Mouse (Mus musculus) spleen, embryonic (tissue): ENCODE data around the gene Asf1a.
"Not testable (repeated sequence)": the region's sequence is repeated elsewhere in the genome, so short reads cannot be mapped to it uniquely, and the experiment has no call there.

Source experiments
- CTCF ChIA-PET: fragments of 350-600 bp; sonication (Branson Sonifier 250); formaldehyde crosslinking; loops from one replicate; lab custom pipeline; 2022; lab: Charles Lee

The Asf1a gene

DNA sequence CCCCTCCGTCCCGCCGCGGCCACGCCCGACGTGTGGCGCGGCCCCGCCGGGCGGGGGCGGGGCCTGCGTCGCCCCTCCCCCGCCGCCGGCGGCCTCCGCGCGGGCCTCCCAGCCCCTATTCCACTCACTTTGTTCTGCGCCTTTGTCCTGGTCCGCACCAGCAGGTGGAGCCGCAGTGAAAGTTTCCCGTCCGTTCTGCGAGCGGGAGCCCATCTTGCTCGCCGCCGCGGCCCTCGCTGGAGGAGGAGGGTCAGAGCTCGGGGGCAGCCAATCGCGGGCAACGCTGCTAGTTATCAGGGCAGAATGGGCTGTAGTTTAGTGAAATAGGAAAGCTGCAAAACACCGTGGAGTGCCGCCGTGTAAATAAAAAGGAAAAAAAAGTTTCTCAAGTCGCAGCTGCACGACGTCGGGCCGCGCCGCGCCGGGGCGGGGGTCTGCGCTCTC is at the start of gene Asf1a:
Gene Asf1a (plus strand): TSS at position 81 of the 444 bp plus-strand sequence.
- CTCF ChIA-PET: interaction anchor here (1.5 kb wide), 1 partner anchor 50 kb away, joined by 3 read pairs; no protein-coding TSS in a partner anchor

DNA sequence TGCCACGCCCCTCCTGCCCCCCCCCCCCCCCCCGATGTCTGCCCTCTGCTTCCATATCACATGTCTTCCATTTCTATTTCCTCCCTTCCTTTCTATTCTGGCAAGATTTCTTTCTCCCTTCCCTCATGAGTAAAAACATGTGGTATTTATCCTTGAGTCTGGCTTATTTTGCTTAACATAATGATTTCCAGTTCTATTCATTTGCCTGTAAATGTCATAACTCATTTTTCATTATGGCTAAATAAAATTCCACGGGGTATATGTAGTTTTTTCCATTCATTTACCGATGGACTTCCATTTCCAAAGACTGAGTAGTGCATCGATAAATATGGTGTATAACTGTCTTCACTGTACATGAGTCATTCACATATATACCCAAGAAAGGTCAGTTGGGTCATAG is 34.6 kb upstream of the Asf1a start:
- CTCF ChIA-PET: no interaction called here

DNA sequence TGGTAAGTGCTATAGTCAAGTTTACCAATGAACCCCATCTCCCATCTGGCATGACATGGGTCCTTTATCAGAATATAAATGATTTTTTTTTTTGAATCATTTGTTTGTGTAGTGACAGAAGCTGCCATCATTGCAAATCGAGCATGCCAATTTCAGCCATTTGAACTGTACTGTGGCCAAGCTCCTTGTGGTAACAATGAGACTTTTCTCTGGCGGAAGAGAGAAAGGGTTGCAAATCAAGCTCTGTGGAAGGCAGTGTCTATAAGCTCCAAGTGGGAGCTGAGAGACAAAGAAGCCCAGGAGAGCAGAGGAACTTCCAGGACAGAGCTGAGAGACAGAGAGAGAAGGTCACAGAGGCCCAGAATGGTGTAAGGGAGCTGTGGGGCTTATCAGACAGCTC is 31.0 kb upstream of the Asf1a start:
- CTCF ChIA-PET: no interaction called here

- CTCF ChIA-PET: no interaction called here
These were observed 28.0 kb upstream of the Asf1a start for GRCm38 (mm10) chr10:53568531-53568930.

DNA sequence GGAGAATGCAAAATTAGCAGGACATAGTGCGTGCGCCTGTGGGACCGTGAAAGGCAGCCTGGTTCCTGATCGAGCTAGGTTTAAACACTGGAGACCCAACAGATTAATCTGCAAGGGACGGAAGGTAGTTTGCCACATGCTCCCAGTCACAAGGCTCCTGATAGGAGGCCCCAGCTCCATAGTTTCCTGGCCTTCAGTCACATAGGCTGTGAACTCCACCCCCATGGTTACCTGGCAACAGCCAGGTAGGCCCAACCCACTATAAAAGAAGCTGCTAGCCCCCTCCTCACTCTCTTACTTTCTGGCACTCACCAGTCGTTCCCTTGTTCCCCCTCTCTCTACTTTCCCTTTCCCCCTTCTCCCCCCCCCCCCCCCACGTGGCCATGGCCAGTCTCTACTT is 16.4 kb upstream of the Asf1a start:
- CTCF ChIA-PET: no interaction called here

- CTCF ChIA-PET: no interaction called here
These were observed 15.9 kb upstream of the Asf1a start for GRCm38 (mm10) chr10:53580621-53581081.

GRCm38 (mm10) chr10:53581087-53581486 is 15.5 kb upstream of the Asf1a start:
- CTCF ChIA-PET: no interaction called here

- CTCF ChIA-PET: no interaction called here
These were observed 10.8 kb upstream of the Asf1a start for GRCm38 (mm10) chr10:53585777-53586176.

DNA sequence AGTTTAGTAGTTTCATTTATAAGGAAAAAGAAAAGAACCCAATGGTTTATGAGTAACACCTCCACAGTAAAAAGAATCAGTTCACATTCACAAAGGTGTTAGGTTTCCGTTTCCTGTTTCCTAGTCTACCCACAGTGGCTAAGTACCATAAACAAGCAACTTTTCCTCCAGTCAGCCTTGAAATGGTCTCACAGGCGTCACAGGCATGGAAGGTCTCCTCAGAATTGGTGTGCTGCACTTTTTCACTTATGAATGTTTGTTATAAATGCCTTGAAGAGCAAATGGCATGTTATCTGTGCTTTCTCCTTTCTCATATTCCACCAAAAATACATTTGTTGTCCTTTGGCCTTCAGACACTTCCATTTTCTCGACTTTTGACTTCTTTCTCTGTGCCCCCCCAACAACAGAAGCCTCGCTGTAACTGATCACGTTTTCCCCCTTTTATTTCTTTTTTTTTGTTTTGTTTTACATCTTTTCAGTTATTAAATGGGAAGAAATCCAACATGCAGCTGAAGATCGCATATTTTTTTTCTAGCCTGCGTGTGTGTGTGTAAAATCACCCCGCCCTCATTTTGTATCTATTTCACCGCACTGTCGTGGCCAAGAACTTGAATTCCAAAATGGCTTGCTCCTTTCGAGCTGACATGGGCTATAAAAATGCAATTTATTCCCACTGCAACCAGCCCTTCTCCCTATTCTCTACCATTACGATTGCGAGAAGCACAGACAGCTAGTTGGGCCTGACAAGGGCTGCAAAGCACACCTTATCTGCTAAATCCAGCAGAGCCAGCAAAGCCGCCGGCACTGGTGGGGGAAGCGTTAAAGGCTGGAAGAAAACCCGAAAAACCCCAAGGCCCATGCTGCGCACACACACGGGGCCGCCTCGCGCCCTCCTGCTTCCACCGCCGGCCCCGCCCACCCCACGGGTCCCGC is 547 bp upstream of the Asf1a start:
- CTCF ChIA-PET: interaction anchor here (0.6 to 1.5 kb wide), 2 partner anchors 32 to 49 kb away, joined by 3 read pairs; no protein-coding TSS in a partner anchor

- CTCF ChIA-PET: no interaction called here
These were observed 744 bp downstream of the Asf1a start for GRCm38 (mm10) chr10:53597121-53597881.

DNA sequence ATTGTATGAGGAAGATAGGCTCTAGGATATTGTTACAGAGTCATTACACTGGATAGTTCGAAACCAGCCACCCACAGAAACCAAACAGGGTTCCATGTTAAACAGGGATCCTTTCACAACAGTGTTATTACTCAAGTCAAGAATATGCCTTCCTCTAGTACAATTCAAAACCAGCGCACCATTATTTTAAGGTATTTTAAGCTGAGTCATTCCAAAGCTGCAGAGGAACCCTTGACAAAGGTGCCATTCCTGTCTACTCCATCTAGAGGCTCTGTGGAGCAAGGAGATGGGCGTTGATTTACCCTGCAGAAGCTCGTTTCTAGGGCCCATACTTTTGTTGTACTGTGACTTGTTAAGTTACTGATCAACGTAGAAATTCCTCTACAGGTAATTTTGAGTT is 2.3 kb downstream of the Asf1a start:
- CTCF ChIA-PET: no interaction called here

DNA sequence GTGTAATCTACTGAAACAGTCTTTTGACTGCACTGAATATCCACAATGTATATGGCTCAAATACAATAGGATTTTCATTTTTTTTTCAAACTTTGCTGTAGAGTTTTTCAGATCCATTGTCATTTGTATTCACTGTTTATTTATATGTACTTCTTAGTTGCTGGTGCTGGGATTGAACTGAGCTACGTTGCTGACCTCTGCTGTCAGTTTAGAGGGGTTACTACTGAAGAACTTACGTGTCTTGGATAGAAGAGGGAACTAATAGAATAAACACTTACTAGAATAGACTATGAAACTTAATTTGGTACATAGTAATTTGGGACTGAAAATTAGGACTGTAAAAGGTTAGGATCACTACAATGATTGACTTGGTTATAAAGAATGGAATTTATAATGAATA is 8.8 kb downstream of the Asf1a start:
- CTCF ChIA-PET: no interaction called here

DNA sequence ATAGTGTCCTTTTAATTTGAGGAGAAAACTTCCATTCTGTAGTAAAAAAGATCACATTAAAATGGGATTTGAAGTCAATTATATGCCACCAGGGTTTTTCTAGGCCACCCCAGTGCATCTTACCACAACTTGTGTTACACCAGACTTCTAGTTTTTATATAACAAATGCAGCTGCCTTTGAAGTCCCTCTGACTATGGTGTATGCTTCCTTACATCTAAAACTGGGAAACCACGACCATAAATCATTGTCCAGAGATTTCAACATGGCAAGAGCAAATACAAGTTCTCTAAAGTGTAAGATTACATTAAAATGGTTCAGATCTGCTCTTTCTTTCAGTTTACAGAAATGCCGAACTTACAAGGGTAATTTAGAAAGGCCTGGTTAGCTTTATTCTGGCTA is 11.7 kb downstream of the Asf1a start:
- CTCF ChIA-PET: no interaction called here

- CTCF ChIA-PET: no interaction called here
These were observed 15.6 kb downstream of the Asf1a start for GRCm38 (mm10) chr10:53612172-53612571.

DNA sequence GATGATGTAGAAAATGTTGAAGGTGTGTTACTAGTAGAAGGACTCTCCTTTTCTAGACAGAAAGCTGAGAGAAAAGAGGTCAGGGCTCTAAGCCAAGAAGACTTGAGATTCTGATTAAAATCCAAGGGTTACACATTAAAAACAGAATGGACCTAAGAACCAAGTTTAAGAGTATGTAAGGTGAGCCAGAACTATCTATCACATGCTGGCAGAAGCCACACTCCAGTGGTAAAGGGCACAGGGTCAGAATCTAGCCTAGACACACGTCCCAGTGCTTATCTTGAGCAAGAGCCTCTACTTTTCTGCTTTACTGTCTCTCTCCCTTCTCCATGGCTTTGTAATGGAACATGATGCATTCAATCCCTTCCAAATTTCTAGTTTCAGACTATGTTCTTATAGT is 17.4 kb downstream of the Asf1a start:
- CTCF ChIA-PET: interaction anchor here (0.7 kb wide), 1 partner anchor 438 kb away, joined by 3 read pairs; no protein-coding TSS in a partner anchor

GRCm38 (mm10) chr10:53615850-53616616 is 19.5 kb downstream of the Asf1a start:
- CTCF ChIA-PET: no interaction called here

GRCm38 (mm10) chr10:53629247-53629917 is 32.8 kb downstream of the Asf1a start:
- CTCF ChIA-PET: no interaction called here

GRCm38 (mm10) chr10:53629918-53630250 is 33.3 kb downstream of the Asf1a start:
- CTCF ChIA-PET: no interaction called here

DNA sequence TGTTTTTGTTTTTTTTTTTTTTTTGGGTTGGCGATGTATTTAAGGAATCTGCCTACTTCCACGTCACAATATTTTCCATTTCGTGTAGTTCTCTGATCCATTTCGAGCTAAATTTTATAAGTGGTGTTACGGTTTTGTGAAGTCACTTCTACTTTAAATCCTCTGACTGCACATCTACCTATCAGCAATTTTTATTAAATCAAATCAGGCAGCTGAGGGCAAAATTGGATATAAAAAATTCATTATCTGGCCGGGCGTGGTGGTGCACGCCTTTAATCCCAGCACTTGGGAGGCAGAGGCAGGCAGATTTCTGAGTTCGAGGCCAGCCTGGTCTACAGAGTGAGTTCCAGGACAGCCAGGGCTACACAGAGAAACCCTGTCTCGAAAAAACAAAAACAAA is 33.8 kb downstream of the Asf1a start, which contains the start of gene Mcm9:
Gene Mcm9 (minus strand): TSS at position 101 of the 400 bp plus-strand sequence.
- CTCF ChIA-PET: not testable (repeated sequence)

GRCm38 (mm10) chr10:53634160-53634559 is 37.6 kb downstream of the Asf1a start:
- CTCF ChIA-PET: no interaction called here
